Mouse (Mus musculus) monocyte, adult 5-6 weeks (primary cell): ENCODE data around the gene Slc12a8. TPM values are rescaled to one million over a fixed set of nuclear protein-coding genes. Genes with fewer than 3 reads are reported as not detected.
A peak's percentile ranks its signal among the peaks of the same experiment; 100 is the strongest.

ENCODE experiments used
- ATAC-seq: fragments of 153-309, 156-312 bp; replicated peaks from 2 replicates; pipeline ENCODE4 v1.8.0; 2017; ENCODE audit warnings: mild to moderate bottlenecking; ENCODE audit not compliant: low TSS enrichment, insufficient number of reproducible peaks, severe bottlenecking, poor library complexity, low FRiP score
- total RNA-seq: library from RNA; stranded (forward); fragments of 200-1000, 200-491, 200-594 nt; gene quantifications from 3 replicates; pipeline ENCODE4 v1.2.3, GENCODE M21; 2017

Slc12a8 gene
- total RNA-seq, 1 experiment from 2014 or later, result not detected

GRCm38 (mm10) chr16:33595235-33595769 lies 78.2 kb downstream of the Slc12a8 start:
- no peak for ATAC-seq

DNA sequence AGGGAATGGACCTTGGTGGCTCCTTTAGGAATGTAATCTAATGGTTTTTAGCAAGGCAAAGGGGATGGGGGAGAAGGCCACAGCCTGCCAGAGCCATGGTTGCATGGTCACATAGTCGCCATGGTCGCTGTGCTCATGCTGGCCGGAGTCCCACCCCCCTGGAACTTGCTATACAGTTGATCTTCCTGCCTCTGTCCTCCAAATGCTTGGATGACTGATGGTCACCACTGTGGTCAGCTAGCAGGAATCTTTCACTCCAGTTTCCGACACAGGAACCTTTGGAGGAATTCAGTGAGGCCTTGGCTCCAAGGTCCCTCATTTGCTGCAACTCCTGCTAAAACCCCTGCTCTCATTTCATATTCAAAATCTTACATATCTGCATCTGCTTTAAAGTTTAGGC lies 79.1 kb downstream of the Slc12a8 start:
- ATAC-seq, result no peak

DNA sequence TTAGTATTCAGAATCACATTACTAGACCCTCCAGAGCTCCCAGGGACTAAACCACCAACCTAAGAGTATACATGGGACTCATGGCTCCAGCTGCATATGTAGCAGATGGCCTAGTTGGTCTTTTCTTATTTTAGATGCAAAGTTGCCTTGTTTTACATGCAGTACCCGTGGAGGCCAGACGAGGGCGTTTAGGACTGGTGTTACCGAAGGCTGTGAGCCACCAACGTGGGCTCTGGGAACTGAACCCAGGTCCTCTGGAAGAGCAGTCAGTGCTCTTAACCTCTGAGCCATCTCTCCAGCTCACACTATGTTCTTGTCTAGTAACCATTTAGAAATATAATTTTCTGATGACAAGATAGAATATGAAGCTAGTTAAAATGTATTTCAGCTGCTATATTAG lies 83.1 kb downstream of the Slc12a8 start:
- no peak for ATAC-seq

DNA sequence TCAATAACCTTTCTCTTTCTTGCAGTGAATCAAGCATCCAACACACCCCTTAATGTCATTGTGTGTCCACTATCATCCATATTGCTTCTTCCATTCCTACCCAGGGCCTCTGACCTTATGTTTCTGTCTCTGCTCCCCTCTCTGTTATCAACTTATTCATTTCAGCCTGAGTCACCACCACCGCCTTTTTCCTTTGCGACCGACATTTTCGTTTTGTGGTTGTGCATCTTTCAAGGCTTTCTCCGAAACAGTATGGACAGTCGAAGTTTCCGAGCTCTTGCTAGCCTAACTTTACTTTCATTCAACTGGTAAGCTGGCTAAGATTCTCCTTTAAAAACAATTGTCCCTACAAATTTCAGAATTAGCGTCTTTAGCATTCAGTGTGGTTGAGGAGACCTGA lies 84.2 kb downstream of the Slc12a8 start:
- no peak for ATAC-seq

DNA sequence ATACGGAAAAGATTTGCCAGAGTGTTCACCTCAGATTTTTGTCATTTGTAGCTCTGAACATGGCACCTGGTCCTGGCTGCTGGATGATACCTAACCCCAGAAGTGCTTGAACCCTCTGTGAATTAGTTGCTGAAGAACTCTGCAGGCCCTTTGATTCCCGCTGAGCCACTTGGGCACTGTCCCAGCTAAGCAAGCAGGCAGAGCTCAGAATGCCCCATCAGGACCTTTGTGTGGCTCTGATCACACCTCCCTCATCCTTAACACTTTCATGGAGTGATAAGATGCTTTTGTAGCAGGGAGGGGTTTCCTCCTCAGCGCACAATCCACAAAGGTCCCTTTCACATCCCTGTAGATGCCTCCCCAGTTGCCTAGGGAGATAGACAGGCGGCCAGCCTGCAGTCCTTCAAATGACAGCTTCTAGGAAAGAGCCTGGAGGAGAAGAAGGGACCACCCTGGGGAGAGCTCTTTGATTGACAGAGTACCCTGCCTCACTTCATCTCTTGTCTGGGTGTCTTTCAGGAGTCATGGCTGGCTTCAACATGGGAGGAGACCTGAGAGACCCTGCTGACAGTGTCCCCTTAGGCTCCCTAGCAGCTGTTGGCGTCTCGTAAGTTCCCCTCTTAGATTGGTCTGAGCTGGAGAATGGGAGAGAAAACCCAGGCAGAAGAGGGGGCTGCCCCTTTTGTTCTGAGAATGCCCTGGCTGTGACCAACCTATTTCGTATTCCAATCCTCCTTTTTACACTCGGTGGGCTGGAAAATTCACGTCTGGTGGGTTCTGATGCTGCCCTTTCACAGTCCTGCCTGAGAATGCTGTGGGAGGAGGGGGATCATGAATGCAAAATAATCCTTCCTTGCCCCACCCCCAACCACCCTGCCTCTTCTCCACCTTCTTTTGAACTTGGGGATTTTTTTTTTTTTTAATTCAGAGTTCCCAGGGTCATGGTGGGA lies 88.8 kb downstream of the Slc12a8 start:
- ATAC-seq, result no peak

GRCm38 (mm10) chr16:33606691-33607532 lies 89.8 kb downstream of the Slc12a8 start:
- 0 out of 2 replicates have a peak, but pooled peaks have one; percentile 6 for ATAC-seq

DNA sequence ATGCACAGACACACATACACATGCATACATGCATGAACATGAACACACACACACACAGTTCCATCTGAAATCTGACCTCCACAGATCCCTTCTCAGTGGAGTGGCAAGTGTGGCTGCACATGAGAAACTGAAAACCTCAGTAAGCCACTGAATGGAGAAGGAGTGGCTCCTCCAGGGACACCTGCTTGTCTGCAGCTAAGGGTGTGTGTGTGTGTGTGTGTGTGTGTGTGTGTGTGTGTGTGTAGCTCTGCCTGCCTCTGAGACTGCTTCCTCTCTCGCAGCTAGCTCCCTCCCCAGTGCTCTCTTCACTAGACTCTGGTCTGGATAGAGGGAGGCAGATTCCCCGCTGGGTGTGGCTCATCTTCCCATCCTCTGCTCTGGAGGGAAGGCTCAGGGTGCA lies 92.4 kb downstream of the Slc12a8 start:
- no peak for ATAC-seq

DNA sequence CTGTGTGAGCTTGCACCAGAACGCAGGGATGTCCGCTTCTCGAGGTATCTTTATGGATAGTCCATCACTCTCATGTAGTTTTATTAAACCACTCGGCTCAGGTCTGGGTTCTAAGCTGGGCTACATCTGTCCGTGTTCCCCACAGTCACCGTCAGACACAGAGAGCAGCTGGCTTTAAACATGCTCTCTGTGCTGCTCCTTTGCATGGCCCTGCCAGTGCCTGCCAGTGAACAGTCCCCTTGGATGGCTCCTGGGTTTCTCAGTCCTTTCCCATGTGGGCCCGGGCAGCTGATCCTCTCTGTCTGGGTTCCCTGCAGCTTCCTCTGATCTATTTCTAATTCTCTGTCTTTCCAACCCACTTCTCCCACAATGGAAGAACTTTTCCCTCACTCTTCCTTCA lies 93.3 kb downstream of the Slc12a8 start:
- ATAC-seq, result no peak

GRCm38 (mm10) chr16:33611291-33611690 lies 94.2 kb downstream of the Slc12a8 start:
- no peak for ATAC-seq

DNA sequence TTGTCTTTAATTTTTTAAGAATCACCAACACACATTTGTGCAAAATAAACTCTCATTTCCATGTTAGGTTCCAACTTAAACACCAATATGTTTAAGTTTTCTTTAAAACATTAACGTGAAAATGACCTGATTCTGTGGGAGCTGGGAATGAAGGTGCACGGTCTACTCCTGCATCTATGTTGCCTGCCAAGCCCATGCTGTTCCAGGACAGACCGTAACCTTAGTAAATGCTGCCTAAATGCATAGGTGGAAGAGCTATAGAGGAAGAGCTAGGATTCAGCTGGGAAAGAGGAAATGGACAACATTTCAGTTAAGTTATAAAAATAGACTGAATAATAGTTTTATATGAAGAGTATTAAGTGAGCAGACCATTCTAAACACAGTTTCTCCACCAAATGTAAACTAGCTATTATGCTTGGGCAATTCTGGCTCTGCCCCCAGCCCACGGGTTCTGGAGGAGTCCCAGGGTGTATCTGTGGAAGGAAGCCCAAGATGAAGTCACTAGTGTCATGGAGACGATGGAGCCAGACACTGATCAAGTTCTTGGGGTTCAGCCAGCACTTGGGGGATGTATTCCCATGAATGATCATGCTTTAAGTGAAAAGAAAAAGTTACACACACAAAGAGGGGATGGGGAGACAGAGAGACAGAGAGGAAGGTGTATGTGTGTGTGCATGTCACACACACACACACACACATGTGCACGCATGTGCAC lies 95.1 kb downstream of the Slc12a8 start:
- no peak for ATAC-seq

- no peak for ATAC-seq
These were observed 98.9 kb downstream of the Slc12a8 start for GRCm38 (mm10) chr16:33615986-33616385.

DNA sequence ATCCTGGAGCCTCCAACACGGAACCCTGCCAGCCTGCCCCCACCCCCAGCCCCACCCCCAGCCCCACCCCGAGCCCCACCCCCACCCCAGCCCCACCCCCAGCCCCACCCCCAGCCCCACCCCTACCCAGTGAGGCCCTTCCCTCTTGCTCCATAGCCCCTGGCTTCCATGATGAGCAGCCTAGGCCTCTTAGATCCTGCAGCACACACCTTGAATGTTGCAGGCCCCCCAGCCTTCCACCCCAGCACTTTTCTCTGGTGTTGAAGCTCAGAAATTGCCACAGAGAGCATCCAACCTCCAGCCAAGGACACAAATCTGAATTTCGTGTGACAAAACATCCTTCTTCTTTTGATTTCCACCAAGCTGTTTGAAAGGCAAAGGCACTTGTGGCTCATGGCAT lies 104.7 kb downstream of the Slc12a8 start:
- ATAC-seq, result no peak

- 0 out of 2 replicates have a peak, but pooled peaks have one; percentile 35 for ATAC-seq
These were observed 107.5 kb downstream of the Slc12a8 start for GRCm38 (mm10) chr16:33624586-33624985.

DNA sequence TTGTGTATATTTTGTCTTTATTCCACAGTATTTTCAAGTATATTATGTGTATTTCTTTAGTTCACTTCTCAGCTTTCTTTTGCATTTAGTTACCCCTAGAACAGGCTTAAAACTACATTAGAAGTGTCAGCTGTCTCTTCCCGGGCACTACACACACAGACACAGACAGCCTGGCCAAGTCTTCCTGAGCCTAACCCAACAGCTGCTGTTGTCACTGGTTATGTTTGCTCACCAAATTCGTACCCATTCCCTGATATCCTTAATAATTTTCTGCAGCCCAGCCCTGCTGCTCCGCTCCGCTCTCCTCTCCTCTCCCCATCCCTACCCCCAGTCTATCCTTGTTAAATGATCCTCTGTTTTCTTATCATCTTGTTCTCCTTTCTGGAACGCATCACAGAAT lies 112.4 kb downstream of the Slc12a8 start:
- ATAC-seq, result no peak

GRCm38 (mm10) chr16:33635836-33636595 lies 118.9 kb downstream of the Slc12a8 start:
- ATAC-seq, result no peak

DNA sequence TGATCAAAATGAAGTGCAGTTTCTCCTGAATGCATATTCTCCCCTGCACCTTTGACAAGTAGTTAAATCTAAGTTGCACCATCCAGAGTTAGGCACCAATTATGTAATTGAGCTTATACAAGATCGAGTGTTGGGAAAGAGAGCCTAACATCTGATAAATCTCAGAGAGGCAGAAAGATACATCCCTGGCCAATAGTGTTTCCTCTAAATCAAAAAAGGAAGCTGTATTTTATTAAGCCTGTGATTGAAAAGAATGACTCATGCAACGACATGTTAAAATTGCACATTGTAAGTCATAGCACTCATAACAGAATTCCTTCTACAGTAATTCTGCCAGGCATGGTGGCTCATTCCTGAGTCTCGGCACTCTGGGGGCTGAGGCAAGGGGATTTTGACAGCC lies 124.7 kb downstream of the Slc12a8 start:
- ATAC-seq, result no peak

- no peak for ATAC-seq
These were observed 136.0 kb downstream of the Slc12a8 start for GRCm38 (mm10) chr16:33653116-33653515.

GRCm38 (mm10) chr16:33655443-33655842 lies 138.3 kb downstream of the Slc12a8 start:
- ATAC-seq, result no peak
